Mouse (Mus musculus): Measurements from ENCODE around the gene Man1a2. TPM values are rescaled to one million over a fixed set of nuclear protein-coding genes. Genes with fewer than 3 reads are reported as not detected.

Man1a2 gene
- polyA plus RNA-seq, 1 experiment from 2014 or later = 74.4 TPM

GRCm38 (mm10) chr3:100582721-100583355, 102.5 kb downstream of the Man1a2 start:
- 100% methylated on average over 1 of the region's 1 CpGs for WGBS
- no peak for ATAC-seq
- H3K9me3 ChIP-seq (ENCODE audit: low read length) = no peaks in the 10 kb centered on the region
- H3K9ac ChIP-seq (replicated peaks; ENCODE audit: low read depth) = no peak overlapping the region
- H3K27ac ChIP-seq (ENCODE audit: low read length) = no peak overlapping the region
- no peaks in the 10 kb centered on the region for H3K27me3 ChIP-seq (replicated peaks; ENCODE audit: insufficient read depth, low read length)
- H3K4me3 ChIP-seq (ENCODE audit: low read depth, low read length) = no peak overlapping the region
- H3K4me2 ChIP-seq (replicated peaks; ENCODE audit: low read depth, low read length) = no peak overlapping the region
- DNase-seq (ENCODE audit: low spot score) = no peak
- H3K4me1 ChIP-seq (ENCODE audit: insufficient read depth, low read depth, low read length) = no peaks in the 10 kb centered on the region
- TF ChIP-seq CTCF (IDR thresholded peaks at IDR 0.05) (no peak), EP300 (IDR thresholded peaks at IDR 0.05) (no peak)
- H3K36me3 ChIP-seq (ENCODE audit: insufficient read depth, low read length) = 0 out of 2 replicates have a peak, but pooled peaks cover 6% of the 10 kb centered on the region

GRCm38 (mm10) chr3:100572571-100573183, 112.6 kb downstream of the Man1a2 start:
- no peak for TF ChIP-seq CTCF (IDR thresholded peaks at IDR 0.05)
- Histone ChIP-seq H3K4me1 (ENCODE audit: insufficient read depth, low read depth, low read length) (no peaks in the 10 kb centered on the region), H3K27ac (ENCODE audit: low read length) (no peak overlapping the region), H3K27me3 (replicated peaks; ENCODE audit: insufficient read depth, low read length) (no peaks in the 10 kb centered on the region), H3K4me2 (replicated peaks; ENCODE audit: low read depth, low read length) (no peak overlapping the region), H3K9ac (replicated peaks; ENCODE audit: low read depth) (no peak overlapping the region), H3K9me3 (ENCODE audit: low read length) (no peaks in the 10 kb centered on the region), H3K4me3 (ENCODE audit: low read depth, low read length) (no peak overlapping the region), H3K36me3 (ENCODE audit: insufficient read depth, low read length) (no peaks in the 10 kb centered on the region)
- ATAC-seq (no peak), DNase-seq (ENCODE audit: low spot score) (no peak)
- WGBS = 68% methylated on average over 3 of the region's 3 CpGs

DNA sequence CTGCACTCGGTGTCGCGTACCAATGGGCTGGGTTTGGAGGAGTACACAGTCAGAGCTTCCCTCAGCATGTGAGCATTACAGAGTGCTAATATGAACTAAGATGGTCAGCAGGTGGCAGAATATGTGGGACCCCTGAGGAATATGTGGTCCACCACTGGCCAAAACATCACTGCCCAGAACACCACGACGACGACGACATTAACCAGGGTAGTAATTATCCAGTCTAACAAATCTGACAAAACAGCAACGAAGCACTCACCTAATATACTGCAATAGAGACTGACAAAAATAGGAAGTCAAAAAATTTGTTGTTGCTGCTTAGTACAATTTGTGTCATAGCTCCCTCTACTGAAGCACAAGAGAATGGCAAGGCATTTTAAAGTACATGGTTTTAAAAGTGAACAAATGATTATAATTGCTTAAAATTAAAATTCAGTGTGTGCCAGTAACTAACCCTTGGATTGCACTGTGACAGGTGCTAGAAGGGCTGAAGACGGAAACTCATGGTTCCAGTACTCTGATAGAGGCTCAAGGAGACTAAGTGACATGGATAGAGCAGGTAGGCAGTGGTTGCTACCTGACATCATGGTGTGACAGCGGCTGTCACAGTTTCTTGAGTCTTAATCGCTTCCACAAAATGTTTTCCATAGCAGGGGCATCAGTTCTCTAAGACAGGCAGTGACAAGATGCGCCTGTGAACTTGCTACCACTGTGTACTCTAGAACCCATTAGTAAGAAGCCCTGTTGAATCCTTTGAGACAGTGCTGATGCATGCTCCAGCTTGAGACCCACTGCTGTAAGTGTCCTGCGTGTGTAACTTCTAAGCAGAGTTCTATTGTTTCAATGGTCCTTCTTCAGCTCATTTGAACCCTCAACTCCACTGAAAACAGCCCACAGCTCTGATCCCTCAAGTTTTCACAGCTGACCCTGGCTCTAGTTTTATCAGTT, 116.6 kb downstream of the Man1a2 start:
- WGBS = 89% methylated on average over 13 of the region's 13 CpGs
- TF ChIP-seq EP300 (IDR thresholded peaks at IDR 0.05) (no peak), CTCF (IDR thresholded peaks at IDR 0.05) (peak; percentile 72)
- H3K4me1 ChIP-seq (ENCODE audit: insufficient read depth, low read depth, low read length) = no peaks in the 10 kb centered on the region

DNA sequence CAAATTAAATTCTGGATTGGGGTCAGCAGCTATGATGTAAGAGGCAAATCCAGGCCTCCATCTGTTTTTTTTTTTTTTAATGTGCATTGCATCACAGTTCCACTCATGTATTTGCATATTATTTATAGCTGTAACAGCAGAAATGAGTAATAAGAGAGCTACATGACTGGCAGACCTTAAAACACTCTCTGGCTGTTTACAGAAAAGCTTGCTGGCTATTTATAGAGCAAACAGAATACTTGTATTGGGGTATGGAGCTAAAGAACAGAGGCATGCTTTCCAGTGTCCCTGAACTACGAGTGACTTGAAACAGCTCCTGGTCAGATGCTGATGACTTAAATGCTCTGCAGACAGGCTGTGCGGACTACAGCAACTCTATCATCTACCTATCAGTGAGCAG, 121.7 kb downstream of the Man1a2 start:
- 67% methylated on average over 2 of the region's 2 CpGs for WGBS
- H3K27me3 ChIP-seq (replicated peaks; ENCODE audit: insufficient read depth, low read length) = no peaks in the 10 kb centered on the region
- H3K4me1 ChIP-seq (ENCODE audit: insufficient read depth, low read depth, low read length) = no peaks in the 10 kb centered on the region
- no peak overlapping the region for H3K4me3 ChIP-seq (ENCODE audit: low read depth, low read length)
- DNase-seq (ENCODE audit: low spot score) = peak; percentile 31
- H3K36me3 ChIP-seq (ENCODE audit: insufficient read depth, low read length) = peaks cover 9% of the 10 kb centered on the region; the same call in 1 of the 2 replicates
- H3K9ac ChIP-seq (replicated peaks; ENCODE audit: low read depth) = no peak overlapping the region
- H3K4me2 ChIP-seq (replicated peaks; ENCODE audit: low read depth, low read length) = no peak overlapping the region
- no peak for ATAC-seq
- no peak overlapping the region for H3K27ac ChIP-seq (ENCODE audit: low read length)
- no peak for TF ChIP-seq EP300 (IDR thresholded peaks at IDR 0.05)
- TF ChIP-seq CTCF (IDR thresholded peaks at IDR 0.05) = no peak
- no peaks in the 10 kb centered on the region for H3K9me3 ChIP-seq (ENCODE audit: low read length)

More for the DNA sequence above, 116.6 kb downstream of the Man1a2 start:
- Histone ChIP-seq H3K36me3 (ENCODE audit: insufficient read depth, low read length) (0 out of 2 replicates have a peak, but pooled peaks cover 3% of the 10 kb centered on the region), H3K9ac (replicated peaks; ENCODE audit: low read depth) (no peak overlapping the region), H3K27me3 (replicated peaks; ENCODE audit: insufficient read depth, low read length) (no peaks in the 10 kb centered on the region), H3K4me2 (replicated peaks; ENCODE audit: low read depth, low read length) (no peak overlapping the region), H3K27ac (ENCODE audit: low read length) (no peak overlapping the region), H3K9me3 (ENCODE audit: low read length) (no peaks in the 10 kb centered on the region), H3K4me3 (ENCODE audit: low read depth, low read length) (no peak overlapping the region)
- ATAC-seq = no peak
- peak; percentile 60 for DNase-seq (ENCODE audit: low spot score)

GRCm38 (mm10) chr3:100562455-100562854, 122.8 kb downstream of the Man1a2 start:
- WGBS = 91% methylated on average over 7 of the region's 7 CpGs
- Histone ChIP-seq H3K36me3 (ENCODE audit: insufficient read depth, low read length) (peaks cover 9% of the 10 kb centered on the region; the same call in 1 of the 2 replicates), H3K4me3 (ENCODE audit: low read depth, low read length) (no peak overlapping the region), H3K9ac (replicated peaks; ENCODE audit: low read depth) (no peak overlapping the region), H3K27ac (ENCODE audit: low read length) (no peak overlapping the region), H3K4me1 (ENCODE audit: insufficient read depth, low read depth, low read length) (no peaks in the 10 kb centered on the region), H3K4me2 (replicated peaks; ENCODE audit: low read depth, low read length) (no peak overlapping the region), H3K27me3 (replicated peaks; ENCODE audit: insufficient read depth, low read length) (no peaks in the 10 kb centered on the region), H3K9me3 (ENCODE audit: low read length) (no peaks in the 10 kb centered on the region)
- no peak for DNase-seq (ENCODE audit: low spot score)
- TF ChIP-seq EP300 (IDR thresholded peaks at IDR 0.05) (no peak), CTCF (IDR thresholded peaks at IDR 0.05) (no peak)
- no peak for ATAC-seq
